Mouse (Mus musculus): ENCODE results near the gene Syce3.

Gene Syce3

DNA sequence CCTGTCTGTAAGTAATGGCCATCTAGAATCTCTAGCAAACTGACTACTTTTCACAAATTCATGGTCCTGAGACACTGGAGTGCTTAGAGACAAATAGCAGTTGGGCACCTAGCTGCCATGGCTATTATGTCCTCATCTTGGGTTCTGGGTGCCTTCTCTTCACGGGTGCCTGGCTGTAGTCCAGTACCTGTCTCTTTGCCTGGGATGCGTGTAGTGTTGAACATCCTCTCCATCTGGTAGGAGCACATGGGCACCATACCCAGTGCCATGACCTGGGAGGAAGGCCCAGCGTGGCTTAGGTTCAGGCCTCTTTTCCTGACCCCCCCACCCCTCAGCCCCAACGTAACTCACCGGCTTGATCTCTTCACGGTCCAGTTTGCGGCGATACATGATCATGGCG lies 11.6 kb upstream of the Syce3 start:
- no peak for DNase-seq (ENCODE audit: low spot score in 2 of 2)

DNA sequence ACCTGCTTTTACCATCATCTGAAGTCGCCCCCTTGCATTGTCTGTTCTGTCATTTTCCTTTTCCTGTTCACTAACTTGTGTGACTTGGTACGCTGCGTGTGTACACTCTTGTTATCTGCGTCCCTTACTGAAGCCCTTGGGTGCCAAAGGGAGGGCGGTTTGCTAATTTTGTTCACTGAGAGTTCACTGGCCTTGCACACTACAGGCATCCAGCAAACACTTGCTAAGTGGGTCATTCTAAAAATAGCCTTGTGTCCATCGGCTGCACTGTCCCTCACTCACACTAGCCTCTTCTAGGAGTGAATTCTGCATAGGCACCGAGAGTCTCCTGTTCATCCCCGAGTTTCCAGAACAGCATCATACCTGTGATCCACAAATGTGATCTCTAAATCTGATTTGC lies 5.0 kb upstream of the Syce3 start:
- no peak for DNase-seq (ENCODE audit: low spot score in 2 of 2)

DNA sequence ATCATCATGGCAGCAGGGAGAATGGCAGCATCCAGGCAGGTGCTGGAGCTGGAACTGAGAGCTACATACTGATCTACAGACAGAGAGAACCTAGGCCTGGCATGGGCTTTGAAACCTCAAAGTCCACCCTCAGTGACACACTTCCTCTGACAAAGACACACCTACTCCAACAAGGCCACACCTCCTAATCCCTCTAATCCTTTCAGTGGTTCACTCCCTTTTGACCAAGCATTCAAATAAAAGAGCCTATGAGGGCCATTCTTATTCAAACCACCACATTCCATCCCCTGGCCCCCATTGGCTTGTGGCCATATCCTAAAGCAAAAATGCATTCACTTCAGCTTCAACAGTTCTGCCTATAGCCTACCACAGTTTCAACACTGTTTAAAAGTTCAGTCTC lies 3.6 kb downstream of the Syce3 start:
- DNase-seq (ENCODE audit: low spot score in 2 of 2): no peak

DNA sequence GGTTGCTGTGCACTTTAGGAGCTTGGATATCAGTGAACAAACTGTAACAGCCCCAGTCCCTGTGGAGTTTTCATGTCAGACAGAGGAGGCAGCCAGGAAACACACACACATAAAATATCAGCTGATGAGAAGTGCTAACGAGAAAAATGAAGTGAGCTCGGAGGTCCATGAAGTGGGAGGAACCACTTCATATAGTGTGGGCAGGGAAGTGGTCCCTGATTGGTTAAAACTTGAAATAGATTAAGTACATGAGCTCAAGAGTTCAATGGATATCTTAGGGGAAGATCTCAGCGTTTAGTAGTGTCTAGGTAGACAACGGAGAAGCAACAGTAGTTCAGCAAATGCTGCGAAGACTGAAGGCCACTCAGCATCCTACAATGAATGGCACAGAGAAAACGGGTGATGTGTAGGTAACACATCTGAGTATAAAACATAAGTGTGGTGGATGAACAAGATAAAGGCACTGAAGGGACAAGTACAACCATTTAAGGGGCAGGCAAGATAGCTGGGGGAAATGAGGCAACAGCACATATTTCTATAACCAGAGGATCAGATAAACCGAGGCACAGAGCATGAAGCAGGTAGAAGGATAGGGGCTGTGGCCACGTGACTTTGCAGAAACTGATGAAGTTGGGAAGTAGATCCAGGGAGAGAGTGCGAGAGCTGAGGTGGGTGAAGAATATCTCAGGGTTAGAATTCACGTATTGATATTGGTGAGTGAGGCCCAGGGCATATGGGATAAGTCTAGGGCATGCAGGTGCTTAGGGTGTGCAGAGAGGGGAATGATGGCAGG lies 5.3 kb downstream of the Syce3 start:
- DNase-seq (ENCODE audit: low spot score in 2 of 2): no peak

DNA sequence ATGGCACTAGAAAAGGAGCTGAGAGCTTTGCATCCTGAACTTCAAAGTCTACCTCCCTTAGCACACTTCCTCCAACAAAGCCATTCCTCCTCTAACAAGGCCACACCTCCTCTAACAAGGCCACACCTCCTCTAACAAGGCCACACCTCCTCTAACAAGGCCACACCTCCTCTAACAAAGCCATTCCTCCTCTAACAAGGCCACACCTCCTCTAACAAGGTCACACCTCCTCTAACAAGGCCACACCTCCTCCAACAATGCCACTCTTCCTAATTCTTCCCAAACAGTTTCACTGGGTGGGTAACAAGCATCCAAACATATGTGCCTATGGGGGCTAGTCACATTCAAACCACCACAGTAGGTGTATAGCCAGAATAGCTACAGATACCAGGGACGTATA lies 7.8 kb downstream of the Syce3 start:
- no peak for DNase-seq (ENCODE audit: low spot score in 2 of 2)

DNA sequence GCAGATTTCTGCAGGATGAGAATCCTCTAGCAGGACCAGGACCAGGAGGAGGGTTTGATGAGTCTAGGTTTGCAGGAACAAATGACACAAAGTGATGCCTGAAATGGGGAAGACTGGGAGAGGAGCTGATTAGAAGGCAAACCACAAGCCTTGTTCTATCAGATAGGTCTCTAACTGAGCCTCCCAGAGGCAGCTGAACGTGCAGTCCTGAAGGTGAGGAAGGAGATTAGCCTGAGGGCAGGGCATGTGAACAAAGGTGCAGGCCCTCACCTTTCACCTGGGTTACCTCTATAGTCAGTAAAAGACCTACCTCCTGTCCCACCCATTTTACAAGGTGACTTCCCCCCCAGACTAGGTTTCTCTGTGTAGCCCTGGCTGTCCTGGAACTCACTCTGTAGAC lies 10.6 kb downstream of the Syce3 start:
- DNase-seq (ENCODE audit: low spot score in 2 of 2): no peak

DNA sequence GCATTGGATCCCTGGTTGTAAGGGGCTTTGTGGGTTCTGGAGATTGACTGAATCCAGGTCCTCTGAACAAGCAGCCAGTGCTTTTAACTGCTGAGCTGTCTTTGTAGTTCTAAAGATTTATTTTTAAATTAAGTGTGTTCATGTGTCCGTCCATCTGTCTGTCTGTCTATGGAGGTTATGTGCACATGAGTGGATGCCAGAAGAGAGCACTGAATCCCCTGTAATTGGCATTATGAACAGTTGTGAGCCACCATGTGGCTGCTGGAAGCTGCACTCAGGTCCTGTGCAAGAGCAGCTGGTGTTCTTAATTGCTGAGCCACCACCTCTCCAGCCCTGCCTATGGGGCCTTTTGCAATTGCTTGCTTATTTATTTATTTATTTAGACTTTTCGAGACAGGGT lies 12.2 kb downstream of the Syce3 start:
- no peak for DNase-seq (ENCODE audit: low spot score in 2 of 2)

DNA sequence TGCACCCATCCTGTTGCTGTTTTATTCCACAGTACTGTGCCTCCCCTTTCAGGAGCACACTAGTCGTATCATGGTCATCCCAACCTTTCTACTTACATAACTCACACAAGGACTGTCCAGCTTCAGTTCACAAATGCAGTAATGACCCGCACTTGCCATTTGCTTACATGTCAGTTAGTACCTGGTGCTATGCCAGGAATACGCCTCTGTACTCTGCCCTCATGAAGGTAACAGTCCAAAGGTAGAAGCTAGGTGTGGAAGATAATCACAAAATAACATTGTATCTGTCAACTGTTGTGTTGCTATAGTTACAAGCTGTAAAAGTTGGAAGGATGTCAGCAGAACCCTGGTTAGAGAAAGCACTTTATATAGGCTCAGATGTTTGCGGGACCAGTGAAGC lies 13.4 kb downstream of the Syce3 start:
- DNase-seq (ENCODE audit: low spot score in 2 of 2): no peak

DNA sequence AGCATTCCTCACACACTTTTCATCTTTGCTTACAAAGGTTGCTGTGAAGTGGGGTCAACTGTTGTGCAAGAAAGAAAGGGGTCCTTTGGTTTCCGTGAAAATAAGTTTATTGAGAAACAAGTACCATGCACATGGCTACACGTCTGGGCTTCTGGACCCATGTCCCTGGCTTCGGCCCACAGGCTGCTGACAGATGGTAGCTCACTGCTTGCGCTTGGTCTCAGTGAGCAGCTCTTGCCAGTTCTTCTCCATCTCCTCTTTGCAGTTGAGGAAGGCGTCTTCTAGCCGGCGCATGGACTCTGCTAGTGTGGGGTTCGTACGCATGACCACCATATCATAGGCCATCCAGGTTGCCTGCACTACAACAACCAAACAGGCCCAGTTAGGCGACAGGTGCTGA lies 20.2 kb downstream of the Syce3 start:
- no peak for DNase-seq (ENCODE audit: low spot score in 2 of 2)

DNA sequence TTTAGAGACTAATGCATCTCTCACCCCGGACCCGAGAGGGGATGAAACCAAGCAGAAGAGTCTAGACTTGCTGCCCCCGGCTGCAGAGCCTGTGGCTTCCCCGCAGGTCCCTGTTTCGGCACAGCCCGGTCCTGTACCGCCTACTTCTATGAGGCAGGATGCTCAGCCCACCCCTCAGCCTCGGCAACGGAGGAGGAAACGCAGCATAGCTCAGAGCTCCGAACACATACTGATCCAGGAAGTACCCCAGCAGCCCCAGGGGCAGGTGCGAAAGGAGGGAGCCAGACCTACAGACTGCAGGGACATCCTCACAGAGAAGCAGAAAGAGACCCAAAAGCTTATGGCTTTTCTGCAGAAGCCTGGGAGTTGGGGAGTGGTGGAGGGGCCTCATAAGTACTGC lies 23.2 kb downstream of the Syce3 start:
- no peak for DNase-seq (ENCODE audit: low spot score in 2 of 2)

DNA sequence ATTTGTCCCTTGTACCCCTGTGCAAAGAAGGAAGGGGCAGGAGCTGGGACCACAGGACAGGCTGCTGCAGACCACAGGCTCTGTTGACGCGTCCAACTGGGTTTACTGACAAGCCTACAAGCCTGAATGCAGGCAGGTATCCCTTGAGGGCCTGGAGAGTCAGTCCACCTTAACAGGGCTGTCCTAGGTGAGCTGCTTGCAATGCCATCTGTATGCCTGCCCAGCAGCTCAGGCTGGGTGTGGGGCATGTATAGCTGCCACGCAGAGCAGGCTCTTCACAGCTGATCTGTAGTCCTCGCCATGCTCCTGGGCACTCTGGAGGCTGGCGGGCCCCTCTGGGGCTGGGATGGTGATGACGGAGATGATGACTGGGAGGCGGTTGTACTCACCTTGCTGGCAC lies 25.7 kb downstream of the Syce3 start, which contains the start of gene Klhdc7b:
Gene Klhdc7b (plus strand): TSS at position 301 of the 400 bp plus-strand sequence.
- DNase-seq (ENCODE audit: low spot score in 2 of 2): no peak

DNA sequence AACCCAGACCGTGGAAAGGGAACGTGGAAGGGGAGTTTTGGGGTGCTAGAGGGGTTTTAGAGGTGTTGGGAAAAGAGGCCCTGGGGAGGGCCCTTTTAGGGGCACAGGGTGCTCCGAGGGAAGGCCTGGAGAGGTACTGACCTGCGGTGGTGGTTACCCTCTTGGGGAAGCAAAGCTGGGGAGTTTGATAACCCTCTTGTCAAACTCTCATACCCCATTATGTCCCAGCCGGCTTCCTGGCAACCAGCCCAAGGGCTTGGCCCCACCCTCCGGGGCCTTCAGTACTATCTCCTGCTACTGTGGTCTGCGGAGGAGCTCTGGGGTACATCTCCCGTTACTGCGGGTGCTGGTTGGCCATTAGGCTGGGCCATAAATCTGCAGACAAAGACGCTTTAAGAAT lies 30.9 kb downstream of the Syce3 start:
- DNase-seq (ENCODE audit: low spot score in 2 of 2): no peak

DNA sequence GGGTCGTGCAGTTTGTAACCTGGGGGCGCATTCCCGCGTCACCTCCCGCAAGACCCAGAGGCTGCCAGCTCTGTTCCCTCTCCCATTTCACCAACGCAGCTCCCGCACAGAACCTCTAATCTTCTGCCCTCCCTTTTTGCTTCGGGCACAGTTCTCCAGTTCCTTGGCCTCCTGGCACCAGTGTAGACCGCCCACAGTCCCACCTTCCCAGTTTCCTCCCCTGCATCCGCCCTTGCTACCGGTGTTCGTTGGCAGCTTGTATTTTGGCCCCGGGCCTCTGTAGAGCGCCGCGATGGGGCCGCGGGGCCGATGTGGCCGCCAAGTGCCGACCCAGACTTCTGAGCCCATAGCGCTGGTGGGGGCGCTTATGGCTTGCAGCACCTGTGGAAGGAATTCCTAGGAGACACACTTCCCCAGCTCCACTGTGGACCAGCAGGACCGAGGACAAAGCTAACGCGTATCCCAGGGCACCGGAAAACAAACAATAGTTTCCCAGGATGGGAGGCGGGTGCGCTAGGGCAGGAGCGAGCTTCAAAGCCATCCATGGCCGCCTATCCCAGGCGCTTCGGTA lies 31.4 kb downstream of the Syce3 start, which contains the start of gene Odf3b:
Gene Odf3b (minus strand): TSS at position 452 of the 571 bp plus-strand sequence.
- no peak for DNase-seq (ENCODE audit: low spot score in 2 of 2)

DNA sequence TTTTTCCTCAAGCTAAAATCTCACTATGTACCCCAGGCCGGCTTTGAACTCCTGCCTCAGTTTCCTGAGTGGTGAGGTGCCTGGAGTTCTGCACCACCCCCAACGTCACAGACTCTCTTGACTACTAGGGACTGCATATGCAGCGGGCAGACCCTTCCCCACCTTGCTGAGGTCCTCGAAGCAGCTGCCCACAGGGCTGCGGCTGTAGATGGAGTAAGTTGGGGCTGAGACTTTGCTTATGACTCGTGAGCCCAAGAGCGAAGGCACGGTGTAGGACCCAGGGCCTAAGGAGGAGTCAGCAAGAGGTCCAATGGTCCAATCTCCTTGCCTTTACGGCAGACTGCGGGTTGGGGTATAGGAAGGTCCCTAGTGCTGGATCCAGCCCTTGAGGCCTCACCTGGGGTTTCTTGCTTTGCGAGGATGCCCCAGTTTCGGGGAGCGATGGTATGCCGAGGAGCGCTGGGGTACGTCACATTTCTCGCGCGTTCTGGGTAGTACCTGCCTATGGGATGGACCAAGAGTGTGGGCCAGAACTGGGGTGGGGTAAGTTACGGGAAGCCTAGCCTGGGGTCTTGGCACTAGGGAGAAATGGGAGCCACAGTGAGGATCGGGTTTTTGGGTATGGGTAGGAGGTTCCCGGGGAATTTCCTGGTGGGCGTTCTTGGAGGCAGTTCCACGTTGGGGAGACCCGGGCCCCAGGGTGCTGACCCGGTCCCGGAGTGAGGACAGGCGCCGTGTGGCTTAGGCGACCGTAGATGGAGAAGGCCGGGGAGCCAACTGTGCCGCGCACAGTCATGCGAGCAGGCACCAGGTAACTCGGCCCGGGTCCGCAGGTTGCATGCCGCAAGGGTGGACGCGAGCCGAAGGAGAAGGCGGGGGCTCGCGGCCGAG lies 32.1 kb downstream of the Syce3 start:
- DNase-seq (ENCODE audit: low spot score in 2 of 2): no peak

DNA sequence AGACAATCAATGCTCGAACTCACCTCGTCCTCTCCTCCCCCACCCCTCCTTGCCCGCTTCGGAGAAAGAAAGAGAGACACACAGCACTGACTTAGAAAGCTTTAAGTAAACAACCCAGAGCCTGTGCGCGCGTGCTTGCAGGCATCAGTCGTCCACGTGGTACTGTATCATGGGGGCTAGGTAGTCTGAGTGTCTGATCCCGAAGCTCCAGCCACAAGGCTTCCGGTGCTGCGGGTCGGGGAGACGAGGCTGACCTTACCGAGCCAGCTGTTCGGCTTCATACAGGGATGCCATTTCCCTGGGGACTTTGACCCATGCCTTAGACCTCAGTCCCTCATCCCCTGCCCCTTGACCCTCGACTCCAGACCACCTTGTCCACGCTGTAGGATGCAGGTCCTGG lies 32.9 kb downstream of the Syce3 start:
- no peak for DNase-seq (ENCODE audit: low spot score in 2 of 2)

DNA sequence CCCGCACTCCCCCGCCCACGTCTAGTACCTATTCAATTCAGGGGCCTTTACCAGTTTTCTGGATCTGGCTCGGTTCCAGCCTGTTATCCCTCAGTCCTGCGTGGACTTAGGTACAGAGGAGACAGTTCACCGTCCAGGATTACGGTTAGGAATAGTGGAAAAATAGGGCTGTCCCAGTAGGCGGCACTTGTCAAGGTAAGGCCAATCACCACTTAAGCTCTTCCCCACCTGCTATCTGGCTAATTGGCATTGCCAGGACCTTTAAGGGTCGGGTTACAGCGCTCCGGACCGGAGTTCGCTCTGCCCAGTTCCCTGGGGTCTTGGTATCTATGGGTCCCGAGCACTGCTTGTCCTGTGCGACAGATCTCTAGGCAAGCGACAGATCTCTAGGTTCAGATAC lies 33.3 kb downstream of the Syce3 start, which contains the start of gene Tymp:
Gene Tymp (minus strand): TSS at position 83 of the 400 bp plus-strand sequence.
- no peak for DNase-seq (ENCODE audit: low spot score in 2 of 2)

DNA sequence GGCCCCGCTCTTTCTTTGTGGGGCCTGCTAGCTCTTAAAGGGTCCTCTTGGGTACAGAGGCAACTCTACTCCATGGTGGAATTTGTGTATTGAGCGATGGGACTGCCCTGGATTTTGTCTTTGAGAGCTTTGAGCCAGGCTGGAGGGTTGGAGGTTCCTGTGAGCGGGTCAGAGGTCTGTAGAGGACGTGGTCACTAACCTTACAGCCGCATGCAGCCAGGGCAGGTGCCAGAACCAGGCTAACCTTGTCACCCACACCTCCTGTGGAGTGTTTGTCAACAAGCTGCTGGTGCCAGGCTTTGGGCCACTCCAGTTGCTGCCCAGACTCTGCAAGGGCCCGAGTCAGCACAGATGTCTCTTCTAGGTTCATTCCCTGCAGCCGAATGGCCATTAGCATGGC lies 34.3 kb downstream of the Syce3 start:
- DNase-seq (ENCODE audit: low spot score in 2 of 2): no peak

DNA sequence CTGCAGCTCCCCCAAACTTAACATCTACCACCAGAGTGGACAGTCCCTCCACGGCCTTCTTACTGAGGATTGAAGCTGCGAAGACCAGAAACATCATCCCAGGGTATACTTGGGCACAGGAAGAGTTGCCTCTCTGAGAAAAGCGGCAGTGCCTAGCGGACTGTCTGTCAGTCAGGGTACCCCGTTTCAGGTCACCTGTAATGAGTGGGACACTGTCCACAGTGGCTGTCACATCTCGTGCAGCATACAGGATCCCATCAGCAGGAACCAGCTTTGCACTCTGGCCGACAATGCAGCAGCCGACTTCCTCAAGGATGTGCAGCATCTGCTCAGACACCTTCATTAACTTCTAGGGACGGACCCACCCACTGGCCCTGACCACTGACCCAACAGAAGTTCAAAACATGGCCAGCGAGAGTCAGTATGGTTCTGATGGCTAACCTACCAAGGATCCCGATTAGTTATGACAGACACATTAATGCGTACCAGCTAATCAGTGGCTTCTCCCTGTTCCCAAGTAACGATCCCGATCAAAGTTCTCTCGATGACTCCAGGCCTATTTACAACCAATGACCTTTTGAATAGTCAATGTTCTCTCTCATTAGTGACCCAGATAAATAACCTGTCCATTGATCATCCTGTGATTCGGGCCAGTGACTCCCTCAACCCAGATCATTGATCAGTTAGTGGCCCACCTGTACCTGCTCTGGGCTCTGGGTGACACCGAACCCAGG lies 35.3 kb downstream of the Syce3 start:
- no peak for DNase-seq (ENCODE audit: low spot score in 2 of 2)

DNA sequence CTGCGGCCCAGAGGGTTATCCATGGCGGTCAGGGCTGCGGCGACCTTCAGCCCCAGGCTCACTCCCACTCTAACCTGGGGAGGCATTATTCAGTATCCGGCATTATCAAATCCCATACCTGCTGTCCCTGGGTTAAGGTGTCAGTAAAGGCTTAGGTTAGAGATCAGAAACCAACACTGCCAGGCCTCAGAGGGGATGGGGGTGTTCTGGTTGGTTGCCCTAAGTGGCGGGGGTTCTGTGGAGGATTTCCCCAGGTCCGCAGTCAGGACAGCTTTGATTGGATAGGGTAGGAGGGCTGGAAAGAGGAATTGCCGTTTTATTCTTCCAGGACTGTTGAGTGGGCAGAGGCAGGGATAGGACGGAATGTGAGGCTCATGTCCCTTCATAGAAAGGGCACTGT lies 36.0 kb downstream of the Syce3 start:
- DNase-seq (ENCODE audit: low spot score in 2 of 2): no peak

DNA sequence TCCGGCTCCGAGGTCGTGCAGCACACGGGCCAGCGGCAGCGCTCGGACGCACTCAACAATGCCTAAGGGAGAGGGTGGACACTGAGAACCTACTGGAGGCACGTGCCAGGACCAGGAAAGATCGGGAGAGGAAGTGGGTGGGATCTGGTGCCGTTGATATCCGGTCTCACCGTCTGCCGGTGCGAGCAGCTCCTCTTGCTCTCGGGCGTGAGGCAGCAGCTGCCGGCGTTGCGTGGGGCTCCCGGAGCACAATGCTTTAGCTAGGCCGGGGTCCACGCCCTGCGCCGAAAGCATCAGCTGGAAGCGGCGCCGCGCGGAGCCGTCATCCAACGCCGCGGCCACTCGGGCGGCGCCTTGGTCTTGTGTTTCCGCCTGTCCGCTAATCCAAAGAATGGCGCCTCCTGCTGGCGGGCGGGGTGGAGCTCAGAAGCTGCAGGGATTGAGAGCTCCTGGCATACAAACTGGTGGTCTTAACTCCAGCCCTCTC lies 36.5 kb downstream of the Syce3 start, which contains the start of gene Sco2:
Gene Sco2 (minus strand): TSS at position 85 of the 487 bp plus-strand sequence.
- DNase-seq (ENCODE audit: low spot score in 2 of 2): peak; percentile 91 to 92

DNA sequence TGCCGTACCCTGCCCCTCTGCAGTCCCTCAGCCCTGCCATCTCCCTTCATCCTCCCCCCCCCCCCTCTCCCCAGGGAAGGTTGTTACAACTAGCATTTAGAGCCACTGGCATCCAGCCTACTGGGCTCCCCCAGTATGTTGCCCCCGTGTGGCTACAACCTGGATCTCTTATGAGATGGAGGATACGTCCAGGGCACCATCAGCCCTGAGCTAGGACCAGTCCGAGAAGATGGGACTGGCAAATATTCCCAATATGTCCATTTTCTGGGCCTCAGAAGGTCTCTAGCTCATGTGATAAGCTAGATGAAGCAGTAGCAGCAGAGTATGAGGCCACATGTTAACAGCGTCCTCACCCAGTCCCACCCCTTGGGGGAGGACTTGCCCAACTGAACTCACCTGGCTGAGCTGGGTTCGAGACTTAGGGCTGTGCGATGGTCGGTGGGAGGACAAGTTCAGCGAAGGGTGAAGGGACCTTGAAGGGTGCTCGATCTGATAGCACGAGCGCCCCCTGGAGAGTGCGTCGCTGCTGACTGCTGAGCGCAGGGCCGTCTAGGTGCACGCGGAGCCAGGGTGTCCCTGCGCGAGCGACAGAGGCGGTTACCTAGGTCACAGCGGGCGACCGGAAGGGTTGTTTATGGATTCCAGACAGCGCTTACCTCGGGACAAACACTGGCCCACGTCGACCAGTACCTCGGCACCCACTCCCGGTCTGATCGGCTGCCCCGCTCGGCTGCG lies 37.1 kb downstream of the Syce3 start:
- peak; percentile 77 to 82 for DNase-seq (ENCODE audit: low spot score in 2 of 2)
